Mouse (Mus musculus): ENCODE data around the gene Selenon.

DNA sequence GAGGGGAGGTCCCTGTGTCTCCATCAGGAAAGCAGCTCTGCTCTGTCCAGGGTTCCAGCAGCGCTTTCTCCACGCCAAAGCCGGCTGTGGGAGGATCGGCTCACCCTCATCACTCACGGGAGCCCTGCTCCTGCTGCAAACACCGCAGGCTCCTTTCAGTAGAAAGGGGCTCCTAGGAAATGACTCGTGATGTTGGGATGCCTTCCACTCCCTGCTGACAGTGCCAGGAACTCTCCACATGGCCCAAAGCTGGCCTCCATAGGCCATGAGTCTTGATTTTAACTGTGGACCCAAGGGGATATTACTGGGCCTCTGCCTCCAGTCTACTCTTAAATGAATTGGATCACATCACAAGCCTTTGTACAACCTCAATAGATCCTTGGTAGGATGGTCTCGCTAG is 17.9 kb upstream of the Selenon start:
- TF ChIP-seq CTCF (IDR thresholded peaks at IDR 0.05; ENCODE audit: low read depth, low read length) (no peak), POLR2A (IDR thresholded peaks at IDR 0.05; ENCODE audit: borderline replicate concordance, low read depth, low read length) (no peak)
